Mouse (Mus musculus) E14TG2a.4 (cell line): ENCODE data around the gene Nipsnap1.

ENCODE experiments used
- CTCF ChIP-seq: conservative IDR thresholded peaks from 2 replicates; pipeline ENCODE4 v1.5.1; 2014; ENCODE audit warnings: low read length
- NANOG ChIP-seq: IDR thresholded peaks from 2 replicates; pipeline ENCODE4 v1.6.1; 2014; ENCODE audit warnings: borderline replicate concordance, low read length, mixed read lengths
- POU5F1 ChIP-seq: IDR thresholded peaks from 2 replicates; pipeline ENCODE4 v1.6.1; 2014; ENCODE audit warnings: low read length, borderline replicate concordance

GRCm38 (mm10) chr11:4827340-4827739 is 46.4 kb upstream of the Nipsnap1 start:
- TF ChIP-seq CTCF (no peak), POU5F1 (no peak), NANOG (no peak)
